Mouse (Mus musculus) E14TG2a.4 (cell line): ENCODE data around the gene Notum.

Experiments
- H3K27me3 ChIP-seq: 2 replicates; pipeline ENCODE4 v1.6.1; 2014; ENCODE audit warnings: low read length, control low read depth; ENCODE audit not compliant: insufficient read depth
- H3K36me3 ChIP-seq: 2 replicates; pipeline ENCODE4 v1.6.1; 2014; ENCODE audit warnings: low read length, control low read depth; ENCODE audit not compliant: insufficient read depth
- H3K4me1 ChIP-seq: replicated peaks from 2 replicates; pipeline ENCODE4 v1.6.1; 2014; ENCODE audit warnings: low read depth, low read length, control low read depth
- H3K4me3 ChIP-seq: replicated peaks from 2 replicates; pipeline ENCODE4 v1.5.1; 2014; ENCODE audit warnings: mild to moderate bottlenecking, low read length
- H3K9me3 ChIP-seq: 2 replicates; pipeline ENCODE4 v1.6.1; 2014; ENCODE audit warnings: low read length, control low read depth
- CTCF ChIP-seq: conservative IDR thresholded peaks from 2 replicates; pipeline ENCODE4 v1.5.1; 2014; ENCODE audit warnings: low read length
- NANOG ChIP-seq: IDR thresholded peaks from 2 replicates; pipeline ENCODE4 v1.6.1; 2014; ENCODE audit warnings: borderline replicate concordance, low read length, mixed read lengths
- POU5F1 ChIP-seq: IDR thresholded peaks from 2 replicates; pipeline ENCODE4 v1.6.1; 2014; ENCODE audit warnings: low read length, borderline replicate concordance

Notum gene

GRCm38 (mm10) chr11:120620195-120620594, 40.8 kb downstream of the Notum start:
- Histone ChIP-seq H3K4me1 (peaks cover 75% of the 10 kb centered on the region), H3K27me3 (no peaks in the 10 kb centered on the region), H3K9me3 (no peaks in the 10 kb centered on the region), H3K4me3 (peak overlapping the region; percentile 39), H3K36me3 (peaks cover 66% of the 10 kb centered on the region)
- TF ChIP-seq CTCF (no peak), POU5F1 (no peak), NANOG (no peak)

DNA sequence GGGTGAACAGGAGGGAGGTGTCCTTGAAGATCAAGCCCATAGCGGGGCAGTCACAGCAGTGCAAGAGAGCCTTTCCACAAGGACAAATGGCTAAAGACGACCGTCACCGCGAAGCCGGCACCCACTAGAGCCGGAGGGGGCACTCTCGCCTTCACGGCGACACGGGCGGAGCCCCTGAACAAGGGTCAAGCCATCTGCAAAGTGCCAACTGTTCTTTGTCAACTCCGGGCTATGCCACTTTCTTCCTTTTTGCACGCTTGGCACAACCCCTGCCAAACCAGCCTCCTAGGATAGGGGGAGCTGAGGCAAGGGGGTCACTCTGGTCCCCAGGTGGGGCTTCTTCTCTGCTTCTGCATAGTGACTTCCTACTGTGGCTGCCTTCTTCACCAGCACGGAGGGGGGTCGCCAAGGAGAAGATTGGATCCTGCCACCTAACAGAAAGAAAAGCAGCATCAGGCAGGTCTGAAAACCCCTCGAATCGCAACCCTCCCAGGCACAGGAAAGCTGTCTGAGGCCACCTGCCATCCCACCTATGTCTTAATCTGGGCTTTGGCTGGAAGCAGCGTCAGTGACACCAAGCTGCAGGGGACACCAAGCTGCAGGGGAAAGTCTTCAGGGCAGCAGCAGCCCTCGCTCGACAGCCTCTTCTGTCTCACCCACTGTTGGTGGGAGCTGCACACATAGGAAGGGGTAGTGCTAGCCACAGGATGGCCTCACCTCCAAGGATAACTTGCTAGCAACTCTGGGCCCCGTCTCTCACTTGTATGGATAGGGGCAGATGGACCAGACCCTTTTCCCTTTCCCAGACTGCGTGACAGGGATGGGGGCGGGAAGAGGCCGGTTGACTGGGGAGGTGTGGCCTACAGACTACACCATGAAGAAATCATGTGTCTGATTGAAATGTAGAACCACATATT, 42.1 kb downstream of the Notum start:
- Histone ChIP-seq H3K27me3 (no peaks in the 10 kb centered on the region), H3K36me3 (peaks cover 78% of the 10 kb centered on the region), H3K4me1 (peaks cover 80% of the 10 kb centered on the region), H3K9me3 (no peaks in the 10 kb centered on the region), H3K4me3 (peak overlapping the region; percentile 95)
- TF ChIP-seq POU5F1 (no peak), NANOG (no peak), CTCF (no peak)

GRCm38 (mm10) chr11:120617519-120618112, 43.4 kb downstream of the Notum start, which contains the start of gene Pcyt2:
Pcyt2 (minus strand) TSS chr11:120617936.
- H3K36me3 ChIP-seq, result peaks cover 81% of the 10 kb centered on the region
- peak within 1 kb of the TSS; percentile 95 for H3K4me3 ChIP-seq
- peaks cover 86% of the 10 kb centered on the region for H3K4me1 ChIP-seq
- H3K9me3 ChIP-seq, result no peaks in the 10 kb centered on the region
- TF ChIP-seq CTCF (no peak), NANOG (no peak), POU5F1 (no peak)
- no peaks in the 10 kb centered on the region for H3K27me3 ChIP-seq

DNA sequence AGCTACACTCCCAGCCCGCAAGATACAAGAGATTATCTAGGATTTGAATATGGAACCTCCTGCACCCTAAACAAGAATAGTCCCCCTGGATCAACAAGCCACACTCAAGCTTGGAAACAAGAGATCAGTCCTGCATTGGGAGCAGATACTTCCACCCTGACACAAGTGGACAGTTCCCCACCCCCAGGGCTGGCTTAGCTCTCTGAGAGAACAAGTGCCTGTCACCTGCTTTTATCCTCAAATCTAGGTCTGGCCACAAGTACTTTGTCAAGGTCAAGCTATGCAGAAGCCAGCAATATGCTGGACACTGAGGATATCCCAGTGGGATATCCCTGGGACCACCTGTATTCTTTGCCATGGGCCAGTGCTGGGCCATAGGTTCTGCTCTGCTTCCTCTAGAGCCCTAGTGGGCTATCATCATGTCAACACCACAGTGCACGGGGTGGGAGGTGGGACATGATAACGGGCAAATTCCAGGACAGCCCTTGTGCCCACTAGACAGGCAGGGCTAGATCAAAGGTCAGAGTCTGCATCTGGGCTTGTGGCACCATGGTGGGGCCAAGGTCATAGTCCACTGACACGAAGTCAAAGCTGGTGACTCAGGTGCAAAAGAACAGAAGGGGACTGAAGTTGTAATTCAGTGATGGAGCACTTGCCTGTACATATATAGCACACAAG, 44.2 kb downstream of the Notum start:
- H3K27me3 ChIP-seq, result no peaks in the 10 kb centered on the region
- no peaks in the 10 kb centered on the region for H3K9me3 ChIP-seq
- TF ChIP-seq NANOG (no peak), POU5F1 (no peak), CTCF (no peak)
- H3K36me3 ChIP-seq, result peaks cover 82% of the 10 kb centered on the region
- H3K4me1 ChIP-seq, result peaks cover 85% of the 10 kb centered on the region
- H3K4me3 ChIP-seq, result peak overlapping the region; percentile 95

GRCm38 (mm10) chr11:120615606-120616203, 45.3 kb downstream of the Notum start:
- peaks cover 86% of the 10 kb centered on the region for H3K4me1 ChIP-seq
- peak overlapping the region; percentile 17; the same call in 1 of the 2 replicates for H3K4me3 ChIP-seq
- no peaks in the 10 kb centered on the region for H3K27me3 ChIP-seq
- peaks cover 82% of the 10 kb centered on the region for H3K36me3 ChIP-seq
- no peak for TF ChIP-seq POU5F1
- H3K9me3 ChIP-seq, result no peaks in the 10 kb centered on the region

DNA sequence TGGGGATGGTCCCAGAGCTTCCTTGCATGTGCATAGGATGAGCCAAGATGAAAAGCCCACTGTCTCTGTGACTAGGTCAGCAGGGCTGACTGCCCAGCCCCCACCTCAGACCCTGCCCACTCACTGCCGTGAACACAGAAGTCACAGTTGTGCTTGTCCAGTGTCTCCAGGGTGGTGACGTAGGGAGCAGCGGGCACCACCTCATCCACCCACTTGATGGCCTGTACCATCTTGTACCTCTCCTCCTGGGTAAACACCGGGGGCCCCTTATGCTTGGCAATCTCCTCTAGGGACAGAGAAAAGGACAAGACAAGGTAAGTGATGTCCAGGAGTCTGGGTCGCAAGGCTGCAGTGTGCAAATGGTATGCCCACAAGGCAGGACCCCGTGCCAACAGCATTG, 45.8 kb downstream of the Notum start:
- TF ChIP-seq NANOG (no peak), CTCF (no peak), POU5F1 (no peak)
- Histone ChIP-seq H3K4me1 (peaks cover 86% of the 10 kb centered on the region), H3K4me3 (no peak overlapping the region; the same call in 1 of the 2 replicates), H3K9me3 (no peaks in the 10 kb centered on the region), H3K36me3 (peaks cover 82% of the 10 kb centered on the region), H3K27me3 (no peaks in the 10 kb centered on the region)

DNA sequence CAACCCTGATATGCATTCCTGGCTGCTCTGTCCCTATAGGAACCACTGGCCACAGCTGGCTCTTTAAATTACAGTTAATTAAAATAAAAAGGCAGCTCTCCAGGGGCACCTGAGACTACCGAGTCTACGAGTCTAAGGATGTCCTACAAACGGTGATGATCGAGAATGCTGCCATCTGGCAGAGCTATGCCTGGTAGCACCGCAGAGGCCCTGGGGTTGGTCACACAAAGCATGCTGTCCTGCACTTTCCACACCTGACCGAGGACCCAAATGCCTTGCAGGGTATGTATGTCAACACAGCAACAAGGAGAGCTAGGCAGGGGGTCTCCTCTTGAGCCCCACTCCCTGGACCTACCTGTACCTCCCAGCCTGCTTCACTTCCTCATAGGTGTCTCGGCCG, 47.0 kb downstream of the Notum start:
- peaks cover 78% of the 10 kb centered on the region for H3K36me3 ChIP-seq
- no peaks in the 10 kb centered on the region for H3K27me3 ChIP-seq
- H3K4me1 ChIP-seq, result peaks cover 89% of the 10 kb centered on the region
- no peak overlapping the region for H3K4me3 ChIP-seq
- no peak for TF ChIP-seq POU5F1
- no peak for TF ChIP-seq NANOG
- TF ChIP-seq CTCF, result no peak
- no peaks in the 10 kb centered on the region for H3K9me3 ChIP-seq

GRCm38 (mm10) chr11:120613481-120613972, 47.4 kb downstream of the Notum start:
- TF ChIP-seq POU5F1, result no peak
- no peak for TF ChIP-seq NANOG
- TF ChIP-seq CTCF, result no peak
- Histone ChIP-seq H3K4me3 (no peak overlapping the region), H3K9me3 (no peaks in the 10 kb centered on the region), H3K4me1 (peaks cover 89% of the 10 kb centered on the region), H3K36me3 (peaks cover 73% of the 10 kb centered on the region), H3K27me3 (no peaks in the 10 kb centered on the region)
